Mouse (Mus musculus) bone marrow, adult 2 months (tissue): ENCODE measurements around the gene Scn8a.

ENCODE experiments used
- CTCF ChIP-seq: fragments of 200-500 bp; IDR thresholded peaks from 2 replicates; pipeline ENCODE4 v1.5.1; 2011; ENCODE audit warnings: low read length, control low read depth; ENCODE audit not compliant: control insufficient read depth, insufficient read depth
- POLR2A ChIP-seq: fragments of 200-500 bp; IDR thresholded peaks from 2 replicates; pipeline ENCODE4 v1.6.1; 2011; ENCODE audit warnings: low read depth, mild to moderate bottlenecking, control low read depth, low read length, borderline replicate concordance; ENCODE audit not compliant: control insufficient read depth

- TF ChIP-seq CTCF (no peak), POLR2A (no peak)
These were observed 141.7 kb downstream of the Scn8a start for GRCm38 (mm10) chr15:101011352-101011751.
